In the genomic region with DNA sequence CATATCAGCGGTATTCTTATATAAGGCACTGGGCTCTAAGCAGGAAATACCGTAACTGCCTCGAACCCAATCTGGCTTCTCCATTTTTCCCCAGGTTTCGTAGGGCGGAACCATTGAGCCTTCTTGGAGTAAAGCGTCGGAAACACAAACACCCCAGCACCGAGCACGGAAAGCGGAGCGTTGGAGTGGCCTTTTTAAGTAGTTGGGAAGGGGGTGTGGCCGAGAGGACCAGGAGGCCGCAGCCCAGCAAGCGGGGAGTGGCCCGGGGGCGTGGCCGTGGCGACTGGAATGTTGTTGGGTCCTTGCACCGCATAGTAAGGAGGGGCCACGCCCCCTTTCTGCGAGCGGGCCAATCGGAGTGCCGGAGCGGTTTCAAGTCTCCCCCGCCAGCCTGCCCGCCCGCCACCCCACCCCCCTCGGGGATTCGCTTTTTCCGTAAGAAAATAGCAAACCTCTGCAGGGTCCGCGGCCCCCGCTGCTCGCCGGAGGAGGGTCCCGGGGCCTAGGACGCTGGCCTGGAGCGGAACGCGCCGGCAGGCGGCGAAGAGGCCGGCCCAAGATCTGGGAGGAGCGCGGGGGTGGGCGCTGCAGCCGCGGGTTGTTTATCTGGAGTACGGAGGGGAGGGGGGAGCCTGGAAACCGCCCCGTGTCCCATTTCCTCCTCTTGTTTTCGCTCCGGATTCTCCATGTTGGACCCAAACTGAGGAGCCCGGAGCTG, we compare ENCODE assay signal across 8 mouse cellular contexts. TPM values are rescaled to one million over a fixed set of nuclear protein-coding genes. Genes with fewer than 3 reads are reported as not detected.
DNase-seq lines count a peak whose midpoint lies in the region; ATAC-seq and TF ChIP-seq lines count a peak whose summit lies in the region.

A gene (plus strand): TSS at position 441 of the 718 bp plus-strand sequence.

- H3K9ac ChIP-seq in ES-Bruce4 (ENCODE audit: low read depth, poor library complexity, severe bottlenecking): peak within 1 kb of the TSS; percentile 96
- peak within 1 kb of the TSS; percentile 97 for H3K9ac ChIP-seq in forebrain, embryonic 13.5 days
- peak within 1 kb of the TSS; percentile 90 for H3K9ac ChIP-seq in liver, postnatal 0 days (replicated peaks)
- peak within 1 kb of the TSS; percentile 92 for H3K9ac ChIP-seq in neural tube, embryonic 14.5 days (replicated peaks; ENCODE audit: low read depth, low read length)

- peak; percentile 100 for DNase-seq in heart, postnatal 10 days
- DNase-seq in large intestine, adult 2 months (ENCODE audit: low read depth, low spot score): peak; percentile 99
- DNase-seq in liver, postnatal 0 days: peak; percentile 100
- peak; percentile 100 for DNase-seq in testis, postnatal 10 days (ENCODE audit: low spot score)

- peak within 1 kb of the TSS; percentile 94 for H3K4me2 ChIP-seq in forebrain, embryonic 13.5 days
- peak within 1 kb of the TSS; percentile 89 for H3K4me2 ChIP-seq in liver, postnatal 0 days (ENCODE audit: low read depth, low read length)
- H3K4me2 ChIP-seq in neural tube, embryonic 14.5 days (ENCODE audit: low read depth, low read length): peak within 1 kb of the TSS; percentile 86

- H3K4me3 ChIP-seq in ES-Bruce4 (ENCODE audit: low read depth, low read length): peak within 1 kb of the TSS; percentile 98
- peak within 1 kb of the TSS; percentile 95 for H3K4me3 ChIP-seq in forebrain, embryonic 13.5 days
- peak within 1 kb of the TSS; percentile 96 for H3K4me3 ChIP-seq in liver, postnatal 0 days (ENCODE audit: low read depth, low read length)
- H3K4me3 ChIP-seq in neural tube, embryonic 14.5 days (ENCODE audit: low read depth, low read length): peak within 1 kb of the TSS; percentile 91

- TF ChIP-seq CTCF in ES-Bruce4 (IDR thresholded peaks at IDR 0.05; ENCODE audit: low read depth, low read length): no peak
- TF ChIP-seq CTCF in liver, postnatal 0 days (IDR thresholded peaks at IDR 0.05; ENCODE audit: low read depth): no peak

- peak; percentile 24; the same call in 1 of the 2 replicates for TF ChIP-seq EP300 in ES-Bruce4 (IDR thresholded peaks at IDR 0.05; ENCODE audit: insufficient read depth, low read depth, low read length)
- TF ChIP-seq EP300 in liver, postnatal 0 days (IDR thresholded peaks at IDR 0.05; ENCODE audit: low read depth): no peak

- TF ChIP-seq POLR2A in ES-Bruce4 (IDR thresholded peaks at IDR 0.05; ENCODE audit: insufficient read depth, low read length): peak; percentile 94

- peaks cover 5% of the 10 kb centered on the region for H3K4me1 ChIP-seq in ES-Bruce4 (ENCODE audit: control insufficient read depth, insufficient read depth, low read length)
- peaks cover 41% of the 10 kb centered on the region for H3K4me1 ChIP-seq in forebrain, embryonic 13.5 days
- peaks cover 43% of the 10 kb centered on the region for H3K4me1 ChIP-seq in liver, postnatal 0 days (ENCODE audit: insufficient read depth)
- peaks cover 33% of the 10 kb centered on the region for H3K4me1 ChIP-seq in neural tube, embryonic 14.5 days (ENCODE audit: control insufficient read depth, insufficient read depth, low read length)

- intact Hi-C loops in heart, postnatal 10 days (cut with DNase I): no loop called here

- H3K27me3 ChIP-seq in ES-Bruce4 (ENCODE audit: control insufficient read depth, insufficient read depth, low read length, poor library complexity, severe bottlenecking): no peaks in the 10 kb centered on the region
- H3K27me3 ChIP-seq in forebrain, embryonic 13.5 days: no peaks in the 10 kb centered on the region
- no peaks in the 10 kb centered on the region for H3K27me3 ChIP-seq in liver, postnatal 0 days (ENCODE audit: insufficient read depth, low read length)
- no peaks in the 10 kb centered on the region for H3K27me3 ChIP-seq in neural tube, embryonic 14.5 days (ENCODE audit: control insufficient read depth, insufficient read depth, low read length)

- peak within 1 kb of the TSS; percentile 96 for H3K27ac ChIP-seq in ES-Bruce4 (ENCODE audit: insufficient read depth, low read length)
- H3K27ac ChIP-seq in forebrain, embryonic 13.5 days: peak within 1 kb of the TSS; percentile 100
- peak within 1 kb of the TSS; percentile 100 for H3K27ac ChIP-seq in liver, postnatal 0 days (ENCODE audit: low read depth)
- peak within 1 kb of the TSS; percentile 98 for H3K27ac ChIP-seq in neural tube, embryonic 14.5 days (ENCODE audit: low read depth, low read length)

- no peaks in the 10 kb centered on the region for H3K9me3 ChIP-seq in ES-Bruce4 (replicated peaks; ENCODE audit: control insufficient read depth, insufficient read depth, low read length, poor library complexity, severe bottlenecking)
- no peaks in the 10 kb centered on the region for H3K9me3 ChIP-seq in forebrain, embryonic 13.5 days (replicated peaks)
- H3K9me3 ChIP-seq in liver, postnatal 0 days (ENCODE audit: low read length): no peaks in the 10 kb centered on the region
- no peaks in the 10 kb centered on the region for H3K9me3 ChIP-seq in neural tube, embryonic 14.5 days (ENCODE audit: control insufficient read depth, low read length)

- H3K36me3 ChIP-seq in ES-Bruce4 (ENCODE audit: control insufficient read depth, insufficient read depth, low read length, poor library complexity, severe bottlenecking): no peaks in the 10 kb centered on the region
- no peaks in the 10 kb centered on the region for H3K36me3 ChIP-seq in forebrain, embryonic 13.5 days (ENCODE audit: poor library complexity, severe bottlenecking)
- H3K36me3 ChIP-seq in liver, postnatal 0 days (replicated peaks; ENCODE audit: insufficient read depth, low read length): 0 out of 2 replicates have a peak, but pooled peaks cover 2% of the 10 kb centered on the region
- no peaks in the 10 kb centered on the region for H3K36me3 ChIP-seq in neural tube, embryonic 14.5 days (ENCODE audit: control insufficient read depth, insufficient read depth, low read length)

- peak; percentile 78 for ATAC-seq in cerebellum, adult (ENCODE audit: insufficient number of reproducible peaks, low FRiP score, low TSS enrichment)
- peak; percentile 92 for ATAC-seq in forebrain, embryonic 13.5 days
- ATAC-seq in liver, postnatal 0 days: peak; percentile 89
- ATAC-seq in neural tube, embryonic 14.5 days (ENCODE audit: low read depth): peak; percentile 93

- WGBS in forebrain, embryonic 13.5 days: under 1% methylated on average over 48 of the region's 56 CpGs
- WGBS in large intestine, adult 2 months: under 1% methylated on average over 54 of the region's 56 CpGs
- under 1% methylated on average over 51 of the region's 56 CpGs for WGBS in liver, postnatal 0 days (ENCODE audit: insufficient replicate concordance)
- 0% methylated on average over 49 of the region's 56 CpGs for WGBS in neural tube, embryonic 14.5 days

RNA-seq across cellular contexts. Expression of the gene that starts here (rescaled TPM):
- polyA plus RNA-seq in ES-Bruce4 (2011; ENCODE audit: insufficient read depth, insufficient read length, low read depth, missing spikeins): 60.9 and 62.0 TPM in 2 replicates
- polyA plus RNA-seq in forebrain, embryonic 13.5 days (2015; fragmentation: Nextera tagmentation; extraction: Ambion mirVana): 27.8 and 30.9 TPM in 2 replicates
- total RNA-seq in heart, postnatal 10 days (2021): 100 to 1,000 TPM; 131 to 149 TPM
- 123 TPM in 2 replicates for polyA plus RNA-seq in large intestine, adult 2 months (2012; rRNA removed)
- 10.7 and 11.4 TPM in 2 replicates for polyA plus RNA-seq in liver, postnatal 0 days (2015; fragmentation: Nextera tagmentation; extraction: Ambion mirVana)
- 15.1 and 27.9 TPM in 2 replicates for polyA plus RNA-seq in neural tube, embryonic 14.5 days (2014; fragmentation: Nextera tagmentation; extraction: Ambion mirVana)

Comparison
In these comparisons a context has a peak if more than half of its experiments do, and no peak if none do; other contexts are left out.
1. Peak in every context shown above with its lines: DNase-seq, ATAC-seq, H3K4me3 ChIP-seq and H3K27ac ChIP-seq.